Mouse (Mus musculus): ENCODE results near the gene Gm8653.
"Not testable (repeated sequence)": the region's sequence is repeated elsewhere in the genome, so short reads cannot be mapped to it uniquely, and the experiment has no call there.

Gm8653 gene

GRCm38 (mm10) chr7:22201164-22201563, at the start of gene Gm8653:
Gene Gm8653, minus strand, starts transcription at chr7:22201264.
- POLR2A ChIA-PET, CTCF ChIA-PET: not testable (repeated sequence)

- POLR2A ChIA-PET, CTCF ChIA-PET: not testable (repeated sequence)
Measured at GRCm38 (mm10) chr7:22229384-22229783, 28.3 kb upstream of the Gm8653 start, which contains the start of gene Gm8453. Gene Gm8453, minus strand, starts transcription at chr7:22229484.

GRCm38 (mm10) chr7:22189077-22189476, 12.0 kb downstream of the Gm8653 start, which contains the start of gene Vmn1r143:
Gene Vmn1r143, plus strand, starts transcription at chr7:22189377.
- POLR2A ChIA-PET, CTCF ChIA-PET: not testable (repeated sequence)

- CTCF ChIA-PET, POLR2A ChIA-PET: not testable (repeated sequence)
Measured at GRCm38 (mm10) chr7:22163935-22164334, 37.1 kb downstream of the Gm8653 start, which contains the start of gene Vmn1r142. Gene Vmn1r142, minus strand, starts transcription at chr7:22164035.

Data from embryonic stem cell, embryonic (primary cell).